Mouse (Mus musculus): ENCODE data around the gene Hsf5. TPM values are rescaled to one million over a fixed set of nuclear protein-coding genes. Genes with fewer than 3 reads are reported as not detected.

The Hsf5 gene
- polyA plus RNA-seq, 1 experiment from 2014 or later: 0.27 TPM

DNA sequence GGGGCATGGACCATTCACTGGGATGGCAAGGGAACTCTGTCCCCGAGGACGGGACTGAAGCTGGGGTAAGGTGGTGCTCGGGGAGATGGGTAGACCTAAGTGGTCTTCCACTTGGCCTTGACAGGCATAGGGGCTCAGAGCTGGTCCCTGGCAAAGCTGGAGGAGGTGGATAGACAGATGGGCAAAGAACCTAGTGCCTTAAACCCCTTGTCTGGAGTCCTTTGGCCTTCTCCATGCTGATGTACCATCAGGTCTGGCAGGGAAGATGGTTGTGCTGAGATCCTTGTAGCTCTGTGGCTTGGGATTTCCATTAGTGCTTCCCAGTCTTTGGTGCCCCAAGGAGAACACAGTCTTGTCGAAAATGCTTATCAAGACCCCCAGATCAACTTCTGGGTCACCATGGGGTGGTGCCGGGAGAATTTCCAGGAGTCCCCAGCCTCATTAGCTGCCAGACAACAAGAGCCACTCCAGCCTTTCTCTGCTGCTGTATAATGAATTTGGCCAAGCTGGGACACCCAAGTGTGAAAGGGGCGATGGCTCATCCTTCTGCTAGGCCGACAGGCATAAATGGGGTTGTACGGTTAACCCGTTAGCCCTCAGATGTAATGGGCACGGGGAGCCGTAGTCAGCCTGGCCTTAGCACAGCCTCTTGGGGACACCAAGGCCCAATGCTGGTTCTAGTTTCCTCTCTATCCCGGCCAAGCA is 35.7 kb upstream of the Hsf5 start:
- no peak for DNase-seq (ENCODE audit: low spot score)
- 88% methylated on average over 12 of the region's 12 CpGs for WGBS
- Histone ChIP-seq H3K4me1 (peaks cover 41% of the 10 kb centered on the region), H3K9me3 (no peaks in the 10 kb centered on the region), H3K36me3 (replicated peaks) (no peaks in the 10 kb centered on the region), H3K4me3 (no peak overlapping the region), H3K27me3 (replicated peaks; ENCODE audit: low read depth, poor library complexity, severe bottlenecking) (peaks cover 41% of the 10 kb centered on the region), H3K27ac (replicated peaks) (no peak overlapping the region)

DNA sequence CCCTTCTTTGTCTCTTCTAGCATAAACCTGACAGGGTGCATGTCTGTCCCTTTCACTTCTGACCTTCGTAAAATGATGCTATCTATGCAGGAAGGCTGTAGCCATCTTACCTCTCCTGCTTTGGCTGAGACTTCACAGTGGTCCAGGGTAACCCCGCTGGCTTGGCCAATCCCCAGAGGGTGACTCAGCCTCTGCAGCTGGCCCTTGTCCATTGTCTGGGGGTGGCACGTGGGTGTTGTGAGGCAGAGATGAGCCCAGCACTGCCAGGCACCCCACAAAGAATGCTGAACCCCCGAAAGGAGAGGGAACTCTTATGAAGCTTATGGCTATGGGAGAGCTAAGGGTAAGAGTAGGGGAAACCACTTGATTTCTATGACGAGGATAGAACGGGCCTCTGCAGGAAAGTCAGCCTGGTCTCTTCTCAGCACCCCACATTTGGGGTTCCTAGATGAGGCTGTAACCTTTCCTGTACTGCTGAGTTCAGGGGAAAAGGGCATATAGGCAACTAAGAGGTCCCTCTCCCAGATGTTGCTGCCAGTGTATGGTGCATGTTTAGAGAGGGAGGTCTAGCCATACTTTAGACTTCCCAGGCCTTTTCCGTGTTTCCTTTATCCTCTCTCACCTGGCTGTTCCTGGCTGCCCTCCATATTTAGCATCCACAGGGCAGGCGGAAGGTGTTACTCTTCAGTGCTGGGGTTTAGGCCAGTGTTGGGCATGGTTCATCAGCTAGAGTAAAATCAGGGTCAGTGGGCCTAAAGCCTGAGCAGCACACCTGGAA is 34.8 kb upstream of the Hsf5 start:
- Histone ChIP-seq H3K36me3 (replicated peaks) (no peaks in the 10 kb centered on the region), H3K4me3 (no peak overlapping the region), H3K4me1 (peaks cover 41% of the 10 kb centered on the region), H3K27me3 (replicated peaks; ENCODE audit: low read depth, poor library complexity, severe bottlenecking) (peaks cover 33% of the 10 kb centered on the region), H3K9me3 (no peaks in the 10 kb centered on the region), H3K27ac (replicated peaks) (no peak overlapping the region)
- no peak for DNase-seq (ENCODE audit: low spot score)
- WGBS: 87% methylated on average over 8 of the region's 8 CpGs

DNA sequence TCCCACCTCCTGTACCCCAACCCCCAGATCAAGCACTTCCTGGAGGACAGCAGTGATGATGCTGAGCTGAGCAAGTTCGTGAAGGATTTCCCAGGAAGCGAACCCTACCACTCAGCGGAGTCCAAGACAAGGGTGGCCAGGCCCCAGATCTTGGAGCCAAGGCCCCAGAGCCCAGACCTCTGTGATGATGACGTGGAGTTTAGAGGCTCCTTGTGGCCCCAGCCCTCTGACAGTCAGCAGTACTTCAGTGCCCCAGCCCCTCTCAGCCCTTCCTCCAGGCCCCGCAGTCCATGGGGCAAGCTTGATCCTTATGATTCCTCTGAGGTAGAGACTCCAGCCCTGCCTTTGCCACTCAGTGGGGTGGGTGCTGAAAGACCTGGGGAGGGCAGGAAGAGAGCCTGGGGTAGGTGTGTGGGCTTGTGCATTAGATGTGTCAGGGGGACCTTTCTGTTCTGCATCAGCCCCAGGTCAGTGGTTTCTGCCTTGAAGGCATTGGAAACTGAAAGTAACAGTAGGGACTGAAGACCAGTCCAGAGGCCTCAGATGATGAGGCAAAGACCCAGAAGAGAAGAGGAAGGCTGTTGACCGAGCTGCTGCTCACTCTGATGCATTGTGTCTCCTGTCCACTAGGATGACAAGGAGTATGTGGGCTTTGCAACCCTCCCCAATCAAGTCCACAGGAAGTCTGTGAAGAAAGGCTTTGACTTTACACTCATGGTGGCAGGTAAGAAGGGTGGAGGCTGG is 33.5 kb upstream of the Hsf5 start:
- H3K36me3 ChIP-seq (replicated peaks): no peaks in the 10 kb centered on the region
- H3K4me3 ChIP-seq: no peak overlapping the region
- no peak overlapping the region for H3K27ac ChIP-seq (replicated peaks)
- 81% methylated on average over 6 of the region's 6 CpGs for WGBS
- peaks cover 28% of the 10 kb centered on the region for H3K4me1 ChIP-seq
- 0 out of 2 replicates have a peak, but pooled peaks cover 25% of the 10 kb centered on the region for H3K27me3 ChIP-seq (replicated peaks; ENCODE audit: low read depth, poor library complexity, severe bottlenecking)
- DNase-seq (ENCODE audit: low spot score): no peak
- no peaks in the 10 kb centered on the region for H3K9me3 ChIP-seq

DNA sequence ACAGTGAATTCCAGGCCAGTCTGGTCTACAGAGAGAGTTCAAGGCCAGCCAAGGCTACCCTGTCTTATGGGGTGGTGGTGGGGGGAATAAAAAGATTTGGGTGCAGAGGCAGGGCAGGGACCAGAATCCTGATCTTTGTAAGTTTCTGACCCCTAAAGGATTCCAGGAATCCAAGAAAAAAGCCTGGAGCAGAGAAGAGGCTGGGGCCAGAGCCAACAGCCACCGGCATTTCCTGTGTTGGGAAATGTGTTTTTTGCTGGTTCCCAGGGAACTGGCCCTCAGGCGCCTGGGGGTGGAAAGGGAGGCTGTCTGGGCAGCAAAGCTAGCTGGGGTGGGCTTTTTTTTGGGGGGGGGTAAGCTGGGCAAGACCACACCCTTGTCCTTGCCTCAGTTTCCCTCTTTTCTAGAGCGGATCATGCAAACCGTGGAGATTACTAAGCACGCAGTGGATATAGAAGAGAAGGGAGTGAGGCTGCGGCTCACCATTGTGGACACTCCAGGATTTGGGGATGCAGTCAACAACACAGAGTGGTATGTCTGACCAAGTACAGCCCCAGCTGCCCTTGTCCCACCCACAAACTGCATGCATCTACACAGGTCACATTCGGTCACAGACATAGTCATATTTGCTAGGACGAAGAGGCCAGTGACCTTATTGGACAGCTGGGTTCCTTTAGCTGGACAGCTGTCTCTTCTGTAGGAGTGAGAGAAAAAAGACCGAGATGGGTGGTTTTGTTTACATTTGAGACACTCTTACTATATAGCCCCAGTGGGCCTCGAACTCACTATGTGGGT is 32.1 kb upstream of the Hsf5 start:
- WGBS: 82% methylated on average over 10 of the region's 10 CpGs
- Histone ChIP-seq H3K27me3 (replicated peaks; ENCODE audit: low read depth, poor library complexity, severe bottlenecking) (0 out of 2 replicates have a peak, but pooled peaks cover 12% of the 10 kb centered on the region), H3K9me3 (no peaks in the 10 kb centered on the region), H3K4me3 (no peak overlapping the region), H3K36me3 (replicated peaks) (no peaks in the 10 kb centered on the region), H3K27ac (replicated peaks) (no peak overlapping the region), H3K4me1 (peaks cover 26% of the 10 kb centered on the region)
- no peak for DNase-seq (ENCODE audit: low spot score)

DNA sequence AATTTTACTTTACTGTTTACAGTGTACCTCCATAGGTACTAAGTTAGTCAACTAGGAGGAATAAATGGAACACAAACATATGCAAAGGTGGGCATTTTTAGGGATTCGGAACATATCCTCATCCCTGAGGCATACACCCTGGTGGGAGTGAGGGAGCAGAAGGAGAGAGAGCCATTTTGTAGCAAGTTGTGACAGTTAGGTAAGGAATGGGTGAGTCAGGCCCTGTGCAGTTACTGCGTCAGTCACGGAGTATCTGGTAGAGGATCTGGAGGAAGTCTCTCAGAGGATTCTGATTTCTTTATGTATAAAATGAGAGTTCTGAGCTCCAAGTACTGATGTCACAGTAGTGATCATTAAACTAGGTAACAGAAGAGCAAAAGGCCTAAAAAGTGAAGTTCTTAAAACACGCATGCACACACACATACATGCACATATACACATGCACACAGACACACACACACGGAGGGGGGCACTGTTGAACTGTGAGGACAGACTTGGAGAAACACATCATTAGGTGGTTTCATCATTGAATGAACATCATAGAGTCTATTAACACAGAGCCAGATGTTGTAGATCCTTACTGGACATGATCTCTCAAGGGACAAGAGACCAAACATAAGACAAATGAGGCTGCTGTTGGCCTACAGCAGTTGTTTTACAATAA is 29.6 kb upstream of the Hsf5 start:
- Histone ChIP-seq H3K27me3 (replicated peaks; ENCODE audit: low read depth, poor library complexity, severe bottlenecking) (no peaks in the 10 kb centered on the region), H3K36me3 (replicated peaks) (no peaks in the 10 kb centered on the region), H3K4me1 (peaks cover 31% of the 10 kb centered on the region), H3K27ac (replicated peaks) (no peak overlapping the region), H3K9me3 (no peaks in the 10 kb centered on the region), H3K4me3 (no peak overlapping the region)
- no peak for DNase-seq (ENCODE audit: low spot score)
- WGBS: 92% methylated on average over 5 of the region's 5 CpGs

DNA sequence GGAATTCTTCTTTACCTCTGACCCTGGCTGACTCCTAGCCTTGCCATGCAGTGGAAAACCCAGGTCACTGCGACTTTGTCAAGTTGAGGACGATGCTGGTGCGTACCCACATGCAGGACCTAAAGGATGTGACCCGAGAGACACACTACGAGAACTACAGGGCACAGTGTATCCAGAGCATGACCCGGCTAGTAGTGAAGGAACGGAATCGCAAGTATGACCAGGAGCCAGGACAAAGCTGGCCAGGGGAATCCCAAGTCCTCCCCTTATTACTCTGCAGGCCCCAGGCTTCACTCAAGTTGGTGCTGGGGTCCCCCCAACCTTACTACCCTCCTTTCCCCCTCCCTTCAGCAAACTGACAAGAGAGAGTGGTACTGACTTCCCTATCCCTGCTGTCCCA is 27.4 kb upstream of the Hsf5 start:
- 91% methylated on average over 8 of the region's 8 CpGs for WGBS
- H3K9me3 ChIP-seq: no peaks in the 10 kb centered on the region
- no peak overlapping the region for H3K27ac ChIP-seq (replicated peaks)
- no peak for DNase-seq (ENCODE audit: low spot score)
- peaks cover 53% of the 10 kb centered on the region for H3K4me1 ChIP-seq
- peak overlapping the region; percentile 91 for H3K4me3 ChIP-seq
- peaks cover 14% of the 10 kb centered on the region for H3K36me3 ChIP-seq (replicated peaks)
- H3K27me3 ChIP-seq (replicated peaks; ENCODE audit: low read depth, poor library complexity, severe bottlenecking): no peaks in the 10 kb centered on the region

DNA sequence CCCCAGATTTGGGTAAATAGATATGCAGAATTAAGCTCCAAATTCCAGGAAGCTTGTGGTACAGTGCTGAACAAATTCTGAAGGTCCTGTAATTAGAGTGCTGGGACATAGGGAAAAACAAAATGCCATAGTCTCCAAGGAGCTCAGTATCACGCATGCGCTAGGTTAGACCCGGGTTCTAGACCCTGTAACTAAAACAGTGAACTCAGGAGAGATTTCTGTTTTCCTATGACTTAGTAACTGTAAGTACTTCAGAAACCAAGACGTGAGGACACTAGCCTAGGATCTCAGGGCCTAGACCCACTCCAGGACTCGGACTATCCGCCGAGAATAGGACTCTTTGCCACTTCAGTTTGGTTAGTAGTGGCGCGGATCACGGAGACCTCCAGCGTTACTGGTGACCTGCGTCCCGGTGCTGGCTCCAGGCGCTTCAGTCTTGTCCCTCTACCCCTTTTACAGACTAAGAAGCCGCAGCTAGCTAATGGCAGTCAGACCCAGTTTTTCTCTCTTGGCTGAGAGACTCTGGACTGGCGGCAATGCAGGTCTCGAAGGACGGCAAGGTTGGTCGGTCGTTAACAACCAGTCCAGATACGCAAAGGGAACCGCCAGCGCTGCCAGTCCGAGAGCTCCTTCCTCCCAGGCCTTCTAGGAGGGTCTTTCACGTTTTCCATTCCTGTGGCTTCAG is 26.0 kb upstream of the Hsf5 start:
- no peaks in the 10 kb centered on the region for H3K9me3 ChIP-seq
- 3% methylated on average over 25 of the region's 25 CpGs for WGBS
- no peaks in the 10 kb centered on the region for H3K27me3 ChIP-seq (replicated peaks; ENCODE audit: low read depth, poor library complexity, severe bottlenecking)
- H3K4me3 ChIP-seq: peak overlapping the region; percentile 91
- peak overlapping the region; percentile 94 for H3K27ac ChIP-seq (replicated peaks)
- H3K36me3 ChIP-seq (replicated peaks): peaks cover 17% of the 10 kb centered on the region
- peak; percentile 52 for DNase-seq (ENCODE audit: low spot score)
- H3K4me1 ChIP-seq: peaks cover 62% of the 10 kb centered on the region

DNA sequence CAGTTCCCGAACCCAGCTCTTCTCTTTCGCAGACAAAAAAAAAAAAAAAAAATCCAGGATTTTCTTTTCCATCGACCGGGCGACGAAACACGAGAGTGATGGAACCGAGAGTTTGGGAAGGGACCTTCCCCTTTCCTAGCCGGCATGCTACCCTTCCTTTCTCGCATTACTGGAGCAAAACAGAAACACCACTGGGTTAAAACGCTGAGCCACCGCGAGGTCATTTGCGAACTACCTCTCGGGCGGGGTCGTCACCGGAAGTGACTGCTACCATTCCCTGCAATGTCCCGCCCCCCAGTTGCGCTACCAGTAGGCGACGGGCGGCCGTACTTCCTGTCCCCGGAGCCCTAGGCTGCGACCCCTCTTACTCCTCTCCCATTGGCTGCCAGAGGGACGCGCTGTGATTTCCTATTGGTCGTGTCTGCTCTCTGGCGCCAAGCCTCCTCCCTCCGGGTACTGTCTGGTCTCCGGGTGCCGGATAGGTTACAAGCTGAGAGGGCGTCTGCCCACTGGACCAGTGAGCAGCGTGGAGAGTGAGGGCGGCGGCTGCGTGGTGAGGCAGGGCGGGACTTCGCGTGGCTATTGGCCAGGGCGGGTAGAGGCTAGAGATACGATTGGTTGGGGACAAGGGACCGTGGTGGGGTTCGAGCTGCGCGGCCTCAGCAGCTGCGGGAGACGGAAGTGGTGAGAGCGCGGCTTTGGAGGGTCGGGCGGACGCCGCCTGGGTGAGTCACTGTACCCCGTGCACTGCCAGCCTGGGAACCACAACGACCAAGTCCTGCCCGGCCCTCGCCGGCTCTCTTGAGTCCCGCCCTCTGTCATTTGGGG is 25.2 kb upstream of the Hsf5 start, which contains the start of gene Mtmr4:
Gene Mtmr4, plus strand, starts transcription at position 637 of the 828 bp plus-strand sequence.
- H3K27ac ChIP-seq (replicated peaks): peak within 1 kb of the TSS; percentile 94
- no peaks in the 10 kb centered on the region for H3K9me3 ChIP-seq
- H3K4me3 ChIP-seq: peak within 1 kb of the TSS; percentile 91
- under 1% methylated on average over 61 of the region's 61 CpGs for WGBS
- H3K27me3 ChIP-seq (replicated peaks; ENCODE audit: low read depth, poor library complexity, severe bottlenecking): no peaks in the 10 kb centered on the region
- peaks cover 21% of the 10 kb centered on the region for H3K36me3 ChIP-seq (replicated peaks)
- H3K4me1 ChIP-seq: peaks cover 69% of the 10 kb centered on the region
- DNase-seq (ENCODE audit: low spot score): peak; percentile 100

DNA sequence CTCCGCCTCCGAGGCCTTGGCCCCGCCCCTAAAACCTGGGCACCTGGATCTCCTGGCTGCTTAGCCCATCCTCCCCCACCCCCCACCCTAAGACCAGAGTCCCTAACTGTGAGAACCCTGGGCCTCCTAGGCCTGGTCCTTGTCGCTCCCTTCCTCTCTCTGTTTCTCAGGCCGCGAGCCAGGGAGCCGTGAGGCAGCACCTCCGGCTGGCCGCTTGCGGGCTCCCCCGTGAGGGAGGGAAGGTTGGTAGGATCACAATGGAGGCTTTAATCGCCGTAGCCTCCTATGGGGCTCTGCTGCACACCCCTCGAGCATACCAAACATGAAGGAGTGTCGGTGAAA is 24.6 kb upstream of the Hsf5 start:
- Histone ChIP-seq H3K4me3 (peak overlapping the region; percentile 91), H3K4me1 (peaks cover 75% of the 10 kb centered on the region), H3K9me3 (no peaks in the 10 kb centered on the region), H3K27ac (replicated peaks) (peak overlapping the region; percentile 94), H3K27me3 (replicated peaks; ENCODE audit: low read depth, poor library complexity, severe bottlenecking) (no peaks in the 10 kb centered on the region), H3K36me3 (replicated peaks) (peaks cover 27% of the 10 kb centered on the region)
- no peak for DNase-seq (ENCODE audit: low spot score)
- WGBS: 0% methylated on average over 15 of the region's 15 CpGs

DNA sequence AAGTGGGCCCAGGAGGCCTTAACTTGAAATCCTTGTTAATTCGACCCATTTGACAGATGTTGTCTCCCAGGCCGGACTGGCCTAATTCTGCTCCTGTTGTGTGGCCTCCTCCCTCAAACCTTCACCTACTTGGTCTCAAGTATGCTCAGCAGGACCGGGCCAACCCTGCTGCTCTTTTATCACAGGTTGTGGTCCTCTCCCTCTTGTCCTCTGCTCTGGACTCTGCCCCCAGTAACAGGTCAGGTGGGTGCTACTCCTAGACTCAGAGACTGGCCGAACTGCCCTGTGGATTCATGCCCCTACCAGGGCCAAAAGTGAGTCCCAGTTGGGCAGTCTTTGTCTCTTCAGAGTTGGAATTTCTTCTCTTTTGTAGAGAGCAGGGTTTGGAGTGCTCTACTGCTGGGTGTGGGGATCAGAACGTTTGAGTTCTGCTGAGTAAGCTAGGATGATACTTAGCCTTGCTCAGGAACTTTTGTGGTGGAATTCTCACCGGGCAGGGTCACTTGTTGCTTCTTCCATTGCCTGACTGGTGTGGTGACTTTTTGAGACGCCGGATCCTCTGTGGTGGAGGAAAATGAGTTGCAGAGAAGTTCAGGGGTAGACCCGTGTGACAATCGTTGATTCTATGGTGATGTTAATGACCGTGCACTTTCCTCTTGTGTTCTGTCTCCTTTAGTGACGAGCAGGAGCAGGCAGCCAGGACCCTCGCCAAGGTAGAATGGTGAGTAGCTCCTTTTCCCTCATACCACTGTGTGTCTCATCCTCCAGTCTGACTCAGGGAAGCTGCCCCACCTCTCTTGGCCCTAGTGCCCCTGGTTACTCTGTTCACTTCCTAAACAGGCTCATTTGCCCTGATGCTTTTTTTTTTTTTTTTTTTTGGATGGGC is 24.0 kb upstream of the Hsf5 start:
- peak overlapping the region; percentile 91 for H3K4me3 ChIP-seq
- no peaks in the 10 kb centered on the region for H3K27me3 ChIP-seq (replicated peaks; ENCODE audit: low read depth, poor library complexity, severe bottlenecking)
- 43% methylated on average over 13 of the region's 13 CpGs for WGBS
- H3K27ac ChIP-seq (replicated peaks): peak overlapping the region; percentile 94
- peak; percentile 27 for DNase-seq (ENCODE audit: low spot score)
- H3K36me3 ChIP-seq (replicated peaks): peaks cover 33% of the 10 kb centered on the region
- H3K9me3 ChIP-seq: no peaks in the 10 kb centered on the region
- H3K4me1 ChIP-seq: peaks cover 77% of the 10 kb centered on the region
